Mouse (Mus musculus) ES-Bruce4 (cell line): Measurements from ENCODE around the gene Morn4. TPM values are rescaled to one million over a fixed set of nuclear protein-coding genes. Genes with fewer than 3 reads are reported as not detected.

ENCODE experiments used
- H3K27ac ChIP-seq: 2 replicates; pipeline ENCODE4 v1.5.1; 2012; ENCODE audit warnings: low read length, inconsistent platforms; ENCODE audit not compliant: insufficient read depth
- H3K27me3 ChIP-seq: 2 replicates; pipeline ENCODE4 v1.6.1; 2012; ENCODE audit warnings: mild to moderate bottlenecking, low read length, inconsistent platforms; ENCODE audit not compliant: control insufficient read depth, poor library complexity, insufficient read depth, severe bottlenecking
- H3K36me3 ChIP-seq: 2 replicates; pipeline ENCODE4 v1.6.1; 2012; ENCODE audit warnings: inconsistent platforms, mild to moderate bottlenecking, low read length, moderate library complexity; ENCODE audit not compliant: control insufficient read depth, poor library complexity, insufficient read depth, severe bottlenecking
- H3K4me1 ChIP-seq: one replicate; pipeline ENCODE4 v1.8.1; 2011; ENCODE audit warnings: low read length; ENCODE audit not compliant: control insufficient read depth, insufficient read depth
- H3K4me3 ChIP-seq: 2 replicates; pipeline ENCODE4 v1.5.1; 2011; ENCODE audit warnings: low read depth, mild to moderate bottlenecking, low read length
- H3K9ac ChIP-seq: 2 replicates; pipeline ENCODE4 v1.6.1; 2012; ENCODE audit warnings: low read depth, mild to moderate bottlenecking, inconsistent platforms; ENCODE audit not compliant: poor library complexity, severe bottlenecking
- H3K9me3 ChIP-seq: replicated peaks from 2 replicates; pipeline ENCODE4 v1.6.1; 2012; ENCODE audit warnings: mild to moderate bottlenecking, low read length, inconsistent platforms; ENCODE audit not compliant: control insufficient read depth, poor library complexity, insufficient read depth, severe bottlenecking
- CTCF ChIP-seq: IDR thresholded peaks from one replicate; pipeline ENCODE4 v1.8.1; 2011; ENCODE audit warnings: low read depth, low read length
- EP300 ChIP-seq: IDR thresholded peaks from 2 replicates; pipeline ENCODE4 v1.6.1; 2011; ENCODE audit warnings: low read depth, low read length; ENCODE audit not compliant: insufficient read depth
- POLR2A ChIP-seq: IDR thresholded peaks from one replicate; pipeline ENCODE4 v1.8.1; 2011; ENCODE audit warnings: low read length; ENCODE audit not compliant: insufficient read depth
- polyA plus RNA-seq: library from polyadenylated mRNA; stranded (reverse); fragments of >200 nt; gene quantifications from 2 replicates; pipeline ENCODE4 v1.2.4, GENCODE M21; 2011; ENCODE audit warnings: low read depth; ENCODE audit not compliant: missing spikeins, insufficient read depth, insufficient read length

Morn4 gene
- polyA plus RNA-seq = 18.8 and 19.6 TPM in 2 replicates

- H3K27me3 ChIP-seq = no peaks in the 10 kb centered on the region
- no peak within 1 kb of the TSS for H3K27ac ChIP-seq
- no peaks in the 10 kb centered on the region for H3K9me3 ChIP-seq
- no peaks in the 10 kb centered on the region for H3K4me1 ChIP-seq
- H3K36me3 ChIP-seq = no peaks in the 10 kb centered on the region
- TF ChIP-seq CTCF = no peak
- TF ChIP-seq POLR2A = peak; percentile 64
- 0 out of 2 replicates have a peak, but pooled peaks have one; percentile 51 for TF ChIP-seq EP300
- H3K4me3 ChIP-seq = peak within 1 kb of the TSS; percentile 94
- peak within 1 kb of the TSS; percentile 39 for H3K9ac ChIP-seq
Measured at GRCm38 (mm10) chr19:42086166-42086565, at the start of gene Morn4. Morn4 (minus strand) TSS chr19:42086357.

GRCm38 (mm10) chr19:42135070-42135469 lies 48.9 kb upstream of the Morn4 start:
- no peaks in the 10 kb centered on the region for H3K27me3 ChIP-seq
- no peaks in the 10 kb centered on the region for H3K36me3 ChIP-seq
- TF ChIP-seq EP300 = no peak
- TF ChIP-seq CTCF = no peak
- TF ChIP-seq POLR2A = no peak
- H3K4me3 ChIP-seq = no peak overlapping the region
- H3K4me1 ChIP-seq = peaks cover 2% of the 10 kb centered on the region
- H3K9me3 ChIP-seq = no peaks in the 10 kb centered on the region
- peak overlapping the region; percentile 91 for H3K27ac ChIP-seq
- peak overlapping the region; percentile 28; the same call in 1 of the 2 replicates for H3K9ac ChIP-seq

- no peaks in the 10 kb centered on the region for H3K27me3 ChIP-seq
- H3K4me1 ChIP-seq = peaks cover 3% of the 10 kb centered on the region
- no peaks in the 10 kb centered on the region for H3K9me3 ChIP-seq
- peak overlapping the region; percentile 97 for H3K27ac ChIP-seq
- H3K9ac ChIP-seq = no peak overlapping the region
- no peak for TF ChIP-seq EP300
- TF ChIP-seq CTCF = no peak
- no peak for TF ChIP-seq POLR2A
- H3K36me3 ChIP-seq = no peaks in the 10 kb centered on the region
- no peak overlapping the region for H3K4me3 ChIP-seq
Measured at GRCm38 (mm10) chr19:42131101-42131500, 44.9 kb upstream of the Morn4 start.

- Histone ChIP-seq H3K27ac (peak overlapping the region; percentile 97), H3K4me3 (no peak overlapping the region), H3K27me3 (no peaks in the 10 kb centered on the region), H3K9ac (peak overlapping the region; percentile 41; the same call in 1 of the 2 replicates), H3K36me3 (peaks cover 4% of the 10 kb centered on the region; the same call in 1 of the 2 replicates), H3K4me1 (peaks cover 6% of the 10 kb centered on the region), H3K9me3 (no peaks in the 10 kb centered on the region)
- TF ChIP-seq CTCF = no peak
- no peak for TF ChIP-seq EP300
- TF ChIP-seq POLR2A = no peak
Measured at GRCm38 (mm10) chr19:42130294-42130606, 44.1 kb upstream of the Morn4 start.

- H3K9ac ChIP-seq = peak overlapping the region; percentile 41
Measured at GRCm38 (mm10) chr19:42129509-42130293, 43.5 kb upstream of the Morn4 start.

GRCm38 (mm10) chr19:42128787-42129508 lies 42.8 kb upstream of the Morn4 start, which contains the start of gene Avpi1:
Avpi1 (minus strand) TSS chr19:42129059.
- TF ChIP-seq EP300 = peak; percentile 77; the same call in 1 of the 2 replicates
- peak; percentile 62 for TF ChIP-seq POLR2A
- TF ChIP-seq CTCF = no peak
- peaks cover 6% of the 10 kb centered on the region for H3K4me1 ChIP-seq
- H3K4me3 ChIP-seq = peak within 1 kb of the TSS; percentile 90
- peaks cover 5% of the 10 kb centered on the region for H3K36me3 ChIP-seq
- no peaks in the 10 kb centered on the region for H3K9me3 ChIP-seq
- peak within 1 kb of the TSS; percentile 86 for H3K9ac ChIP-seq
- H3K27ac ChIP-seq = peak within 1 kb of the TSS; percentile 97
- no peaks in the 10 kb centered on the region for H3K27me3 ChIP-seq

More at GRCm38 (mm10) chr19:42129509-42130293, 43.5 kb upstream of the Morn4 start:
- H3K27me3 ChIP-seq = no peaks in the 10 kb centered on the region
- H3K4me1 ChIP-seq = peaks cover 6% of the 10 kb centered on the region
- no peak overlapping the region; the same call in 1 of the 2 replicates for H3K4me3 ChIP-seq
- peaks cover 4% of the 10 kb centered on the region; the same call in 1 of the 2 replicates for H3K36me3 ChIP-seq
- H3K9me3 ChIP-seq = no peaks in the 10 kb centered on the region
- no peak for TF ChIP-seq POLR2A
- H3K27ac ChIP-seq = peak overlapping the region; percentile 97
